Mouse (Mus musculus): ENCODE measurements around the gene Cpt1a. TPM values are rescaled to one million over a fixed set of nuclear protein-coding genes. Genes with fewer than 3 reads are reported as not detected.

Cpt1a gene
- total RNA-seq, 2 experiments from 2014 or later = 11.7 to 19.0 TPM

- DNase-seq = no peak
- intact Hi-C loops (cut with DNase I) = no loop called here
These were observed 97.1 kb downstream of the Cpt1a start for GRCm38 (mm10) chr19:3419251-3419650.

GRCm38 (mm10) chr19:3422488-3422887 is 100.4 kb downstream of the Cpt1a start:
- no peak for DNase-seq
- intact Hi-C loops (cut with DNase I) = no loop called here

GRCm38 (mm10) chr19:3422981-3423380 is 100.8 kb downstream of the Cpt1a start:
- DNase-seq = no peak
- intact Hi-C loops (cut with DNase I) = no loop called here

GRCm38 (mm10) chr19:3424214-3424613 is 102.1 kb downstream of the Cpt1a start:
- DNase-seq = no peak
- intact Hi-C loops (cut with DNase I) = no loop called here

GRCm38 (mm10) chr19:3428057-3428830 is 106.1 kb downstream of the Cpt1a start:
- intact Hi-C loops (cut with DNase I) = no loop called here
- no peak for DNase-seq

GRCm38 (mm10) chr19:3429156-3429816 is 107.2 kb downstream of the Cpt1a start:
- intact Hi-C loops (cut with DNase I) = no loop called here

GRCm38 (mm10) chr19:3431066-3431465 is 108.9 kb downstream of the Cpt1a start:
- intact Hi-C loops (cut with DNase I) = no loop called here
- DNase-seq = no peak

More at GRCm38 (mm10) chr19:3429156-3429816, 107.2 kb downstream of the Cpt1a start:
- DNase-seq = no peak

GRCm38 (mm10) chr19:3431969-3432368 is 109.8 kb downstream of the Cpt1a start:
- intact Hi-C loops (cut with DNase I) = no loop called here
- DNase-seq = no peak

GRCm38 (mm10) chr19:3434124-3434523 is 112.0 kb downstream of the Cpt1a start:
- intact Hi-C loops (cut with DNase I) = no loop called here
- no peak for DNase-seq

GRCm38 (mm10) chr19:3434641-3435040 is 112.5 kb downstream of the Cpt1a start:
- intact Hi-C loops (cut with DNase I) = loop anchor here (5.0 kb wide), 2 partner anchors 47 to 117 kb away; partner anchors contain the start of gene Tesmin
- no peak for DNase-seq

Small RNA genes within 50 kb of the gene (microRNA-seq; reads per million reads assigned to microRNA genes)
- 0 reads per million in 2 experiments for gene Mir6984

Other genes starting within 250 kb of the Cpt1a start
- 10 to 100 TPM; 57.2 to 61.2 TPM for gene Mrpl21, start 39.4 kb upstream of the Cpt1a start, total RNA-seq (2021)
- gene Ighmbp2, start 39.3 kb upstream of the Cpt1a start, total RNA-seq (2021) = 1 to 10 TPM; 3.3 to 4.6 TPM
- gene Tesmin, start 66.5 kb downstream of the Cpt1a start, total RNA-seq (2021) = 1 to 10 TPM in 1 of 2 experiments, under 1 TPM in 1; 0.39 to 1.3 TPM
- gene Gal, start 92.2 kb downstream of the Cpt1a start, total RNA-seq (2021) = under 1 TPM; 0.35 to 0.41 TPM

Measured in gastrocnemius, postnatal 36 days (tissue).